ENCODE assay signal across 8 mouse cellular contexts in the genomic region with DNA sequence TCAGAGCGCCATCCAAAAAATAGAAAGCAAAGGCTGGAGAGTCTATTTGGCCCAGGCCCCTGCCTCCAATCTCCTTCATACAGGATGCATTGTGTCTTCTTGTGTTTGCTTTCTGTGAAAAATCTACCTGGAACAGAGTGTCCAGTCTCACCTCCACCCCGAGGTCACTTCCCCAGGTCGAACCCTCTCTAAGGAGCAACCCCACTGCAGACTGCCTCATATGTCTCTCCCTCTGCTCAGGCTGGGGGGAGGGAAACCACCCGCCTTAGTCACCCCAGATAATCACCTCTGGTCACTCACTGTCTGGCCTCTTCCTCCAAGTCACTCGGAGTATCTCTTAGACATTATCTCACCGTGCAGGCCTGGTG. TPM values are rescaled to one million over a fixed set of nuclear protein-coding genes. Genes with fewer than 3 reads are reported as not detected.
A peak's percentile ranks its signal among the peaks of the same experiment; 100 is the strongest.
DNase-seq lines count a peak whose midpoint lies in the region; ATAC-seq and TF ChIP-seq lines count a peak whose summit lies in the region.

No protein-coding gene starts in this region.

- no peak for TF ChIP-seq POLR2A in thymus, adult 2 months (IDR thresholded peaks at IDR 0.05; ENCODE audit: control insufficient read depth, extremely low read depth, insufficient read depth, low read length, poor library complexity)

- no peak overlapping the region for H3K27ac ChIP-seq in kidney, embryonic 16.5 days (ENCODE audit: low read length)
- H3K27ac ChIP-seq in embryonic facial prominence, embryonic 15.5 days (replicated peaks): no peak overlapping the region
- 0 out of 2 replicates have a peak overlapping the region, but pooled peaks have one; percentile 41 for H3K27ac ChIP-seq in hindbrain, embryonic 10.5 days
- no peak overlapping the region for H3K27ac ChIP-seq in liver, embryonic 13.5 days
- no peak overlapping the region for H3K27ac ChIP-seq in thymus, adult 2 months (ENCODE audit: control insufficient read depth, insufficient read depth, low read length)

- no peak overlapping the region for H3K9ac ChIP-seq in kidney, embryonic 16.5 days (replicated peaks; ENCODE audit: low read length)
- H3K9ac ChIP-seq in embryonic facial prominence, embryonic 15.5 days: no peak overlapping the region
- no peak overlapping the region for H3K9ac ChIP-seq in liver, embryonic 13.5 days

- WGBS in kidney, embryonic 16.5 days: 43% methylated on average over 6 of the region's 6 CpGs
- WGBS in embryonic facial prominence, embryonic 15.5 days: 37% methylated on average over 6 of the region's 6 CpGs
- 38% methylated on average over 6 of the region's 6 CpGs for WGBS in hindbrain, embryonic 10.5 days
- 7% methylated on average over 6 of the region's 6 CpGs for WGBS in liver, embryonic 13.5 days (ENCODE audit: insufficient replicate concordance)
- 54% methylated on average over 6 of the region's 6 CpGs for WGBS in thymus, adult 2 months

- peak overlapping the region; percentile 51; the same call in 1 of the 2 replicates for H3K4me2 ChIP-seq in kidney, embryonic 16.5 days (replicated peaks; ENCODE audit: low read depth, low read length)
- peak overlapping the region; percentile 47 for H3K4me2 ChIP-seq in embryonic facial prominence, embryonic 15.5 days (replicated peaks)
- H3K4me2 ChIP-seq in liver, embryonic 13.5 days: no peak overlapping the region

- no peaks in the 10 kb centered on the region for H3K27me3 ChIP-seq in kidney, embryonic 16.5 days (ENCODE audit: insufficient read depth, low read length)
- no peaks in the 10 kb centered on the region for H3K27me3 ChIP-seq in embryonic facial prominence, embryonic 15.5 days
- peaks cover 51% of the 10 kb centered on the region for H3K27me3 ChIP-seq in hindbrain, embryonic 10.5 days (ENCODE audit: insufficient read depth, poor library complexity, severe bottlenecking)
- peaks cover 26% of the 10 kb centered on the region for H3K27me3 ChIP-seq in liver, embryonic 13.5 days
- H3K27me3 ChIP-seq in thymus, adult 2 months (ENCODE audit: control insufficient read depth, insufficient read depth, low read length): no peaks in the 10 kb centered on the region

- H3K4me3 ChIP-seq in kidney, embryonic 16.5 days (ENCODE audit: low read length): 0 out of 2 replicates have a peak overlapping the region, but pooled peaks have one; percentile 12
- H3K4me3 ChIP-seq in embryonic facial prominence, embryonic 15.5 days (replicated peaks): peak overlapping the region; percentile 16; the same call in 1 of the 2 replicates
- peak overlapping the region; percentile 30; the same call in 1 of the 2 replicates for H3K4me3 ChIP-seq in hindbrain, embryonic 10.5 days
- no peak overlapping the region for H3K4me3 ChIP-seq in liver, embryonic 13.5 days (replicated peaks)
- H3K4me3 ChIP-seq in thymus, adult 2 months (ENCODE audit: control insufficient read depth, insufficient read depth, low read length): no peak overlapping the region

- H3K4me1 ChIP-seq in kidney, embryonic 16.5 days (ENCODE audit: insufficient read depth, low read length): peaks cover 9% of the 10 kb centered on the region; the same call in 1 of the 2 replicates
- H3K4me1 ChIP-seq in embryonic facial prominence, embryonic 15.5 days: peaks cover 24% of the 10 kb centered on the region
- peaks cover 45% of the 10 kb centered on the region for H3K4me1 ChIP-seq in hindbrain, embryonic 10.5 days (replicated peaks)
- peaks cover 3% of the 10 kb centered on the region; the same call in 1 of the 2 replicates for H3K4me1 ChIP-seq in liver, embryonic 13.5 days (replicated peaks)
- H3K4me1 ChIP-seq in thymus, adult 2 months (replicated peaks; ENCODE audit: control insufficient read depth, insufficient read depth, low read length): peaks cover 7% of the 10 kb centered on the region

- no peak for DNase-seq in kidney, postnatal 36 days
- DNase-seq in hindbrain, embryonic 10.5 days (ENCODE audit: low spot score): no peak
- DNase-seq in liver, embryonic 13.5 days: no peak
- DNase-seq in thymus, adult 2 months: no peak
- no peak for DNase-seq in natural killer cell, adult 2 months (ENCODE audit: low spot score in 2 of 2)
- no peak for DNase-seq in B cell, adult 2 months

- no peaks in the 10 kb centered on the region for H3K9me3 ChIP-seq in kidney, embryonic 16.5 days (ENCODE audit: low read length)
- H3K9me3 ChIP-seq in embryonic facial prominence, embryonic 15.5 days (replicated peaks): no peaks in the 10 kb centered on the region
- no peaks in the 10 kb centered on the region for H3K9me3 ChIP-seq in hindbrain, embryonic 10.5 days
- H3K9me3 ChIP-seq in liver, embryonic 13.5 days (replicated peaks): no peaks in the 10 kb centered on the region

- no peak for TF ChIP-seq CTCF in thymus, adult 2 months (IDR thresholded peaks at IDR 0.05; ENCODE audit: borderline replicate concordance, control insufficient read depth, extremely low read depth, insufficient read depth, low read length, poor library complexity)

- H3K36me3 ChIP-seq in kidney, embryonic 16.5 days (ENCODE audit: insufficient read depth, low read length): no peaks in the 10 kb centered on the region
- H3K36me3 ChIP-seq in embryonic facial prominence, embryonic 15.5 days: no peaks in the 10 kb centered on the region
- H3K36me3 ChIP-seq in hindbrain, embryonic 10.5 days: no peaks in the 10 kb centered on the region
- no peaks in the 10 kb centered on the region for H3K36me3 ChIP-seq in liver, embryonic 13.5 days
- no peaks in the 10 kb centered on the region for H3K36me3 ChIP-seq in thymus, adult 2 months (ENCODE audit: control insufficient read depth, insufficient read depth, low read length)

- no peak for ATAC-seq in kidney, embryonic 16.5 days (ENCODE audit: low FRiP score, low TSS enrichment)
- ATAC-seq in embryonic facial prominence, embryonic 15.5 days (ENCODE audit: insufficient number of reproducible peaks, low FRiP score, low TSS enrichment, low read depth): no peak
- 0 out of 2 replicates have a peak, but pooled peaks have one; percentile 23 for ATAC-seq in liver, embryonic 13.5 days (ENCODE audit: low read depth)

RNA-seq across cellular contexts. Expression of gene Tac4, which starts 29.0 kb away (rescaled TPM):
- 0.12 TPM in 1 of 2 replicates, not detected in the other for polyA plus RNA-seq in kidney, embryonic 16.5 days (2015; fragmentation: Nextera tagmentation; extraction: Ambion mirVana)
- polyA plus RNA-seq in embryonic facial prominence, embryonic 15.5 days (2015; fragmentation: Nextera tagmentation; extraction: Ambion mirVana): 0.13 and 0.21 TPM in 2 replicates
- 0.12 TPM in 1 of 2 replicates, not detected in the other for polyA plus RNA-seq in hindbrain, embryonic 10.5 days (2016; fragmentation: Nextera tagmentation; extraction: Ambion mirVana)
- polyA plus RNA-seq in liver, embryonic 13.5 days (2015; fragmentation: Nextera tagmentation; extraction: Ambion mirVana): not detected in 2 replicates
- 0.40 and 0.50 TPM in 2 replicates for polyA plus RNA-seq in thymus, adult 2 months (2012; rRNA removed)

Comparison
In these comparisons a context has a peak if more than half of its experiments do, and no peak if none do; other contexts are left out.
1. H3K4me3 ChIP-seq: peak in kidney, embryonic 16.5 days (single experiment), embryonic facial prominence, embryonic 15.5 days (single experiment) and hindbrain, embryonic 10.5 days (single experiment); none in liver, embryonic 13.5 days (single experiment) and thymus, adult 2 months (single experiment).